Mouse (Mus musculus) kidney, postnatal 0 days (tissue): Measurements from ENCODE around the gene Gm4302. TPM values are rescaled to one million over a fixed set of nuclear protein-coding genes. Genes with fewer than 3 reads are reported as not detected.
"Not testable (repeated sequence)": the region's sequence is repeated elsewhere in the genome, so short reads cannot be mapped to it uniquely, and the experiment has no call there.

Experiments used
- ATAC-seq: fragments of 200-750 bp; cut with Nextera tagmentation; replicated peaks from 2 replicates; pipeline ENCODE4 v1.8.0; 2017; ENCODE audit warnings: low read depth, moderate number of reproducible peaks, moderate TSS enrichment, moderate library complexity; ENCODE audit not compliant: low FRiP score
- DNase-seq: peaks from one replicate; pipeline ENCODE4 v3.0.0-alpha.2; 2016; ENCODE audit warnings: low spot score
- H3K27ac ChIP-seq: fragments of 300-500 bp; sonication (generic); 2 replicates; pipeline ENCODE4 v1.5.1; 2014; ENCODE audit warnings: mild to moderate bottlenecking
- H3K27me3 ChIP-seq: fragments of 300-500 bp; sonication (generic); 2 replicates; pipeline ENCODE4 v1.6.1; 2014; ENCODE audit warnings: low read length, mixed read lengths; ENCODE audit not compliant: insufficient read depth
- H3K36me3 ChIP-seq: fragments of 300-500 bp; sonication (generic); 2 replicates; pipeline ENCODE4 v1.6.1; 2014; ENCODE audit warnings: low read length, mixed read lengths; ENCODE audit not compliant: insufficient read depth
- H3K4me1 ChIP-seq: fragments of 300-500 bp; sonication (generic); replicated peaks from 2 replicates; pipeline ENCODE4 v1.6.1; 2014; ENCODE audit warnings: antibody characterized with exemption, low read length, mixed read lengths; ENCODE audit not compliant: insufficient read depth
- H3K4me2 ChIP-seq: fragments of 300-500 bp; sonication (generic); 2 replicates; pipeline ENCODE4 v1.6.1; 2014; ENCODE audit warnings: mild to moderate bottlenecking, low read length, moderate library complexity, mixed read lengths
- H3K4me3 ChIP-seq: fragments of 300-500 bp; sonication (generic); replicated peaks from 2 replicates; pipeline ENCODE4 v1.5.1; 2014; ENCODE audit warnings: low read depth, low read length
- H3K9ac ChIP-seq: fragments of 300-500 bp; sonication (generic); 2 replicates; pipeline ENCODE4 v1.6.1; 2014; ENCODE audit warnings: low read depth, low read length
- H3K9me3 ChIP-seq: fragments of 300-500 bp; sonication (generic); replicated peaks from 2 replicates; pipeline ENCODE4 v1.6.1; 2016; ENCODE audit warnings: low read length, inconsistent platforms, mixed read lengths
- CTCF ChIP-seq: IDR thresholded peaks from 2 replicates; pipeline ENCODE4 v1.5.1; 2016; ENCODE audit warnings: antibody characterized with exemption, low read depth, mild to moderate bottlenecking, moderate library complexity
- WGBS: fragments of 180-500 bp; shearing (Covaris S2); extraction: QIAGEN DNeasy Blood & Tissue Kit; methylation state at CpG from one replicate; pipeline ENCODE4 v1.1.7; 2014; 5-methylcytosine and 5-hydroxymethylcytosine counted together
- polyA plus RNA-seq: library from polyadenylated mRNA; unstranded; fragments of >200 nt; fragmentation: Nextera tagmentation; extraction: Ambion mirVana; gene quantifications from 2 replicates; pipeline ENCODE4 v1.2.1, GENCODE M21; 2015

Gene Gm4302
- polyA plus RNA-seq: not detected in 2 replicates

- not testable (repeated sequence) for H3K9me3 ChIP-seq, H3K4me1 ChIP-seq, H3K4me3 ChIP-seq, H3K27ac ChIP-seq, H3K36me3 ChIP-seq, H3K9ac ChIP-seq, ATAC-seq, H3K4me2 ChIP-seq, H3K27me3 ChIP-seq, DNase-seq
- WGBS: no CpG with 5 or more reads among the region's 3 CpGs
Observed at GRCm38 (mm10) chr10:100340536-100340935, at the start of gene Gm4302. Gm4302 (plus strand) TSS chr10:100340836.

- no peaks in the 10 kb centered on the region for H3K27me3 ChIP-seq
- DNase-seq (no peak), ATAC-seq (no peak)
- no peak overlapping the region for H3K27ac ChIP-seq
- no peak for TF ChIP-seq CTCF
- WGBS: 79% methylated on average over 2 of the region's 2 CpGs
- H3K4me3 ChIP-seq: no peak overlapping the region
- H3K9me3 ChIP-seq: no peaks in the 10 kb centered on the region
- H3K4me2 ChIP-seq: no peak overlapping the region
- H3K4me1 ChIP-seq: no peaks in the 10 kb centered on the region
- H3K9ac ChIP-seq: no peak overlapping the region
- no peaks in the 10 kb centered on the region for H3K36me3 ChIP-seq
Observed at GRCm38 (mm10) chr10:100296105-100296504, 44.5 kb upstream of the Gm4302 start.

- not testable (repeated sequence) for H3K36me3 ChIP-seq, H3K9ac ChIP-seq, DNase-seq, H3K4me1 ChIP-seq, H3K9me3 ChIP-seq, ATAC-seq, H3K4me2 ChIP-seq, H3K27me3 ChIP-seq, H3K27ac ChIP-seq, H3K4me3 ChIP-seq
Observed at GRCm38 (mm10) chr10:100300106-100300505, 40.5 kb upstream of the Gm4302 start.

- WGBS: no CpG with 5 or more reads among the region's 2 CpGs
- H3K9ac ChIP-seq, H3K27me3 ChIP-seq, H3K4me2 ChIP-seq, H3K4me3 ChIP-seq, ATAC-seq, DNase-seq, H3K36me3 ChIP-seq, H3K9me3 ChIP-seq, H3K27ac ChIP-seq, H3K4me1 ChIP-seq: not testable (repeated sequence)
Observed at GRCm38 (mm10) chr10:100335376-100335775, 5.3 kb upstream of the Gm4302 start, which contains the start of gene Gm4301. Gm4301 (plus strand) TSS chr10:100335676.

- H3K36me3 ChIP-seq, H3K9me3 ChIP-seq, DNase-seq, H3K4me3 ChIP-seq, ATAC-seq, H3K27ac ChIP-seq, H3K4me2 ChIP-seq, H3K4me1 ChIP-seq, H3K27me3 ChIP-seq, H3K9ac ChIP-seq: not testable (repeated sequence)
- WGBS: no CpG with 5 or more reads among the region's 3 CpGs
Observed at GRCm38 (mm10) chr10:100345672-100346071, 5.0 kb downstream of the Gm4302 start, which contains the start of gene Gm4303. Gm4303 (plus strand) TSS chr10:100345972.

- H3K4me3 ChIP-seq, H3K4me2 ChIP-seq, H3K27ac ChIP-seq, H3K36me3 ChIP-seq, H3K27me3 ChIP-seq, ATAC-seq, H3K4me1 ChIP-seq, H3K9ac ChIP-seq, DNase-seq, H3K9me3 ChIP-seq: not testable (repeated sequence)
- no CpG with 5 or more reads among the region's 3 CpGs for WGBS
Observed at GRCm38 (mm10) chr10:100350793-100351192, 10.2 kb downstream of the Gm4302 start, which contains the start of gene Gm4305. Gm4305 (plus strand) TSS chr10:100351093.

GRCm38 (mm10) chr10:100356841-100357240, 16.2 kb downstream of the Gm4302 start:
- WGBS: 62% methylated on average over 1 of the region's 2 CpGs
- H3K4me2 ChIP-seq, H3K4me1 ChIP-seq, H3K27me3 ChIP-seq, H3K4me3 ChIP-seq, H3K36me3 ChIP-seq, H3K9ac ChIP-seq, ATAC-seq, H3K27ac ChIP-seq, DNase-seq, H3K9me3 ChIP-seq: not testable (repeated sequence)

- not testable (repeated sequence) for H3K27me3 ChIP-seq, H3K4me2 ChIP-seq, H3K9me3 ChIP-seq, H3K9ac ChIP-seq, H3K4me1 ChIP-seq, ATAC-seq, H3K27ac ChIP-seq, DNase-seq, H3K4me3 ChIP-seq, H3K36me3 ChIP-seq
- WGBS: no CpG with 5 or more reads among the region's 3 CpGs
Observed at GRCm38 (mm10) chr10:100361038-100361437, 20.4 kb downstream of the Gm4302 start, which contains the start of gene Gm4307. Gm4307 (plus strand) TSS chr10:100361338.

- not testable (repeated sequence) for H3K27me3 ChIP-seq, H3K9me3 ChIP-seq, DNase-seq, H3K4me2 ChIP-seq, H3K4me1 ChIP-seq, H3K9ac ChIP-seq, H3K27ac ChIP-seq, ATAC-seq, H3K36me3 ChIP-seq, H3K4me3 ChIP-seq
- WGBS: no CpG with 5 or more reads among the region's 2 CpGs
Observed at GRCm38 (mm10) chr10:100382460-100382859, 41.8 kb downstream of the Gm4302 start, which contains the start of gene Gm4312. Gm4312 (minus strand) TSS chr10:100382560.
